ENCODE assay signal across 19 mouse cellular contexts in the genomic region with DNA sequence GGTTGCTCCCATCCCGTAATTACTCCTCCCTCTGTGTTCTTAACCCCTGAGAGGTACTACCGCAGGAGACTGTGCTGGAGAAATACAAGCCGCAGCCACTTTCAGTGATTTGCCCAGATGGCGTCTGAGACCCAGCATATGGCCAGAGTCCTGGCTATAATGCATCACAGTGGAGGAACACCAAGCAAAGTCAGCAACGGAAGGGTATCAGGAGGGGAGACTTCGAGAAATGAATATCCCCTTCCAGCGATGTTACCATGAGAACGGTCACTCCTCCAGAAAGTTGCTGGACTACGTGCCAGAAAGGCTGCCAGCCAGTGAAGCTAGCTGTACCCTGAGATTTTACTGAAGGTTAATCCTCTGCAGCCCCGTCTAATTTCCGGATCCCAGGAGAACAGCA.
DNase-seq lines count a peak whose midpoint lies in the region; ATAC-seq and TF ChIP-seq lines count a peak whose summit lies in the region.
"Had no signal": no experiment of that assay in that cellular context is flagged by ENCODE, and none has a peak within 500 bp of the region (broad histone marks: within the 10 kb centered on the region; RNA-seq: fewer than 3 reads in every experiment).

No protein-coding gene starts in this region.

- no peaks in the 10 kb centered on the region for H3K27me3 ChIP-seq in hindbrain, embryonic 16.5 days (replicated peaks; ENCODE audit: control insufficient read depth, insufficient read depth, low read length)
- H3K27me3 ChIP-seq in hindbrain, embryonic 11.5 days (ENCODE audit: control insufficient read depth, insufficient read depth, low read length) = no peaks in the 10 kb centered on the region
- no peaks in the 10 kb centered on the region for H3K27me3 ChIP-seq in midbrain, postnatal 0 days (ENCODE audit: insufficient read depth, low read length)
- H3K27me3 ChIP-seq in midbrain, embryonic 14.5 days (ENCODE audit: control insufficient read depth, insufficient read depth, low read length) = no peaks in the 10 kb centered on the region
- H3K27me3 ChIP-seq in cerebellum, adult 2 months (ENCODE audit: control insufficient read depth, insufficient read depth, low read length) = no peaks in the 10 kb centered on the region
- H3K27me3 ChIP-seq: embryonic facial prominence, embryonic 15.5 days; heart, embryonic 15.5 days; intestine, embryonic 15.5 days; liver, embryonic 13.5 days had no signal

- 77% methylated on average over 11 of the region's 11 CpGs for WGBS in hindbrain, embryonic 16.5 days
- WGBS in hindbrain, embryonic 11.5 days = 87% methylated on average over 11 of the region's 11 CpGs
- WGBS in midbrain, postnatal 0 days = 83% methylated on average over 11 of the region's 11 CpGs
- WGBS in midbrain, embryonic 14.5 days = 87% methylated on average over 11 of the region's 11 CpGs
- WGBS in cerebellum, adult 2 months = 17% methylated on average over 11 of the region's 11 CpGs

- no peaks in the 10 kb centered on the region for H3K4me1 ChIP-seq in hindbrain, embryonic 16.5 days (ENCODE audit: control insufficient read depth, insufficient read depth, low read depth, low read length)
- H3K4me1 ChIP-seq in hindbrain, embryonic 11.5 days (replicated peaks; ENCODE audit: control insufficient read depth, insufficient read depth, low read length) = no peaks in the 10 kb centered on the region
- no peaks in the 10 kb centered on the region for H3K4me1 ChIP-seq in midbrain, postnatal 0 days (ENCODE audit: insufficient read depth, low read length)
- no peaks in the 10 kb centered on the region for H3K4me1 ChIP-seq in midbrain, embryonic 14.5 days (ENCODE audit: control insufficient read depth, insufficient read depth, low read length)
- peaks cover 3% of the 10 kb centered on the region; the same call in 1 of the 2 replicates for H3K4me1 ChIP-seq in cerebellum, adult 2 months (ENCODE audit: control insufficient read depth, insufficient read depth, low read length)
- H3K4me1 ChIP-seq: liver, embryonic 13.5 days had no signal

- no peak for DNase-seq in hindbrain, embryonic 11.5 days (ENCODE audit: low spot score)
- DNase-seq in midbrain, postnatal 0 days (ENCODE audit: low spot score) = peak; percentile 68
- no peak for DNase-seq in midbrain, embryonic 14.5 days
- peak; percentile 38 to 46 for DNase-seq in cerebellum, adult 2 months
- DNase-seq in cerebellum, postnatal 36 days = peak; percentile 36 to 39
- no peak for DNase-seq in embryo, embryonic 9.5 days (ENCODE audit: extremely low spot score)
- DNase-seq: adrenal gland, postnatal 36 days; gastrocnemius, postnatal 14 days; kidney, postnatal 14 days; liver, embryonic 13.5 days; lung, embryonic 14.5 days; lung, postnatal 36 days; right cerebral cortex, postnatal 4 days had no signal

- ATAC-seq in hindbrain, embryonic 16.5 days = peak; percentile 79
- ATAC-seq in hindbrain, embryonic 11.5 days (ENCODE audit: low FRiP score) = no peak
- no peak for ATAC-seq in midbrain, postnatal 0 days (ENCODE audit: low FRiP score)
- ATAC-seq in midbrain, embryonic 14.5 days (ENCODE audit: low FRiP score, low TSS enrichment) = no peak
- ATAC-seq: intestine, embryonic 15.5 days; midbrain, embryonic 16.5 days had no signal

- no peak overlapping the region for H3K9ac ChIP-seq in hindbrain, embryonic 16.5 days (ENCODE audit: low read depth, low read length)
- H3K9ac ChIP-seq in hindbrain, embryonic 11.5 days (ENCODE audit: low read depth, low read length) = no peak overlapping the region
- H3K9ac ChIP-seq in midbrain, postnatal 0 days (replicated peaks; ENCODE audit: low read length, poor library complexity, severe bottlenecking) = no peak overlapping the region
- H3K9ac ChIP-seq in midbrain, embryonic 14.5 days (replicated peaks; ENCODE audit: low read length) = no peak overlapping the region
- H3K9ac ChIP-seq: embryonic facial prominence, embryonic 15.5 days; heart, embryonic 15.5 days; intestine, embryonic 15.5 days; liver, embryonic 13.5 days; lung, embryonic 14.5 days had no signal

- H3K4me3 ChIP-seq in hindbrain, embryonic 16.5 days (ENCODE audit: low read length) = no peak overlapping the region
- H3K4me3 ChIP-seq in hindbrain, embryonic 11.5 days (ENCODE audit: low read depth, low read length) = no peak overlapping the region
- H3K4me3 ChIP-seq in midbrain, postnatal 0 days (ENCODE audit: low read depth, low read length) = no peak overlapping the region
- no peak overlapping the region for H3K4me3 ChIP-seq in midbrain, embryonic 14.5 days (replicated peaks; ENCODE audit: low read depth, low read length)
- no peak overlapping the region for H3K4me3 ChIP-seq in cerebellum, adult 2 months (replicated peaks; ENCODE audit: insufficient read depth, low read depth, low read length)
- H3K4me3 ChIP-seq: embryonic facial prominence, embryonic 15.5 days; heart, embryonic 15.5 days; intestine, embryonic 15.5 days; layer of hippocampus, adult 2 months; liver, embryonic 13.5 days had no signal

- no peak for TF ChIP-seq CTCF in midbrain, postnatal 0 days (IDR thresholded peaks at IDR 0.05)
- no peak for TF ChIP-seq CTCF in cerebellum, adult 2 months (IDR thresholded peaks at IDR 0.05; ENCODE audit: borderline replicate concordance, insufficient read depth, low read depth, low read length)

- no peaks in the 10 kb centered on the region for H3K36me3 ChIP-seq in hindbrain, embryonic 16.5 days (ENCODE audit: control insufficient read depth, insufficient read depth, low read length)
- H3K36me3 ChIP-seq in hindbrain, embryonic 11.5 days (ENCODE audit: control insufficient read depth, insufficient read depth, low read length) = no peaks in the 10 kb centered on the region
- H3K36me3 ChIP-seq in midbrain, postnatal 0 days (ENCODE audit: insufficient read depth, low read length) = no peaks in the 10 kb centered on the region
- no peaks in the 10 kb centered on the region for H3K36me3 ChIP-seq in midbrain, embryonic 14.5 days (ENCODE audit: control insufficient read depth, insufficient read depth, low read length)
- H3K36me3 ChIP-seq: embryonic facial prominence, embryonic 15.5 days; heart, embryonic 15.5 days; intestine, embryonic 15.5 days; liver, embryonic 13.5 days had no signal

- no peaks in the 10 kb centered on the region for H3K9me3 ChIP-seq in hindbrain, embryonic 16.5 days (ENCODE audit: control insufficient read depth, low read length)
- no peaks in the 10 kb centered on the region for H3K9me3 ChIP-seq in hindbrain, embryonic 11.5 days (ENCODE audit: control insufficient read depth, low read length)
- no peaks in the 10 kb centered on the region for H3K9me3 ChIP-seq in midbrain, postnatal 0 days (ENCODE audit: low read length)
- no peaks in the 10 kb centered on the region for H3K9me3 ChIP-seq in midbrain, embryonic 14.5 days (ENCODE audit: control insufficient read depth, low read length)
- H3K9me3 ChIP-seq: embryonic facial prominence, embryonic 15.5 days; heart, embryonic 15.5 days; intestine, embryonic 15.5 days; liver, embryonic 13.5 days had no signal

- no peak overlapping the region for H3K4me2 ChIP-seq in hindbrain, embryonic 16.5 days (ENCODE audit: low read length)
- no peak overlapping the region for H3K4me2 ChIP-seq in hindbrain, embryonic 11.5 days (replicated peaks; ENCODE audit: low read depth, low read length)
- no peak overlapping the region for H3K4me2 ChIP-seq in midbrain, postnatal 0 days (ENCODE audit: low read depth, low read length, poor library complexity, severe bottlenecking)
- no peak overlapping the region for H3K4me2 ChIP-seq in midbrain, embryonic 14.5 days (ENCODE audit: low read length)
- H3K4me2 ChIP-seq: embryonic facial prominence, embryonic 15.5 days; heart, embryonic 15.5 days; intestine, embryonic 15.5 days; liver, embryonic 13.5 days; lung, embryonic 14.5 days had no signal

- no peak overlapping the region for H3K27ac ChIP-seq in hindbrain, embryonic 16.5 days (ENCODE audit: low read depth, low read length)
- no peak overlapping the region for H3K27ac ChIP-seq in hindbrain, embryonic 11.5 days (ENCODE audit: low read depth, low read length)
- no peak overlapping the region for H3K27ac ChIP-seq in midbrain, postnatal 0 days (ENCODE audit: low read depth, low read length)
- no peak overlapping the region for H3K27ac ChIP-seq in midbrain, embryonic 14.5 days (replicated peaks; ENCODE audit: low read depth, low read length)
- no peak overlapping the region for H3K27ac ChIP-seq in cerebellum, adult 2 months (ENCODE audit: insufficient read depth, low read length)
- H3K27ac ChIP-seq: embryonic facial prominence, embryonic 15.5 days; heart, embryonic 15.5 days; intestine, embryonic 15.5 days; layer of hippocampus, adult 2 months; liver, embryonic 13.5 days had no signal

- TF ChIP-seq POLR2A in cerebellum, adult 2 months (IDR thresholded peaks at IDR 0.05; ENCODE audit: borderline replicate concordance, insufficient read depth, low read length) = no peak

Comparison
In these comparisons a context has a peak if more than half of its experiments do, and no peak if none do; other contexts are left out.
1. DNase-seq: peak in midbrain, postnatal 0 days (single experiment), cerebellum, adult 2 months (2 of 2) and cerebellum, postnatal 36 days (2 of 2); none in hindbrain, embryonic 11.5 days (single experiment), midbrain, embryonic 14.5 days (single experiment) and embryo, embryonic 9.5 days (single experiment).